Mouse (Mus musculus): Measurements from ENCODE around the gene Dusp16. TPM values are rescaled to one million over a fixed set of nuclear protein-coding genes. Genes with fewer than 3 reads are reported as not detected.

Dusp16 gene
- polyA plus RNA-seq, 1 experiment: 21.1 TPM

DNA sequence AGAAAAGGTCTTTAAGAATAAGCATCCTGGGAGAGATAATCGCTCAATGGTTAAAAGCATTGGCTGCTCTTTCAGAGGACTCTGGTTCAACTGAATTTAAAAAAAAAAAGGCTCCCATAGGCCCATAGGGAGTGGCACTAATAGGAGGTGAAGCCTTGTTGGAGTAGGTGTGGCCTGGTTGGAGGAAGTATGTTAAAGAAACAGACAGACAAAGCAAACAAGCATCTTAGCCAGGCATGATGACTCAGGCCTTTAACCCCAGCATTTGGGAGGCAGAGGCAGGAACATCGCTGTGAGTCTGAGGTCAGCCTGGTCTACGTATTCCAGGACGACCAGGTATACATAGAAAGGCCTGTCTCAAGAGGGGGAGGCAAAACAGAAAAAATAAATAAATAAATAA is 39.0 kb downstream of the Dusp16 start:
- WGBS: 85% methylated on average over 4 of the region's 4 CpGs
- peaks cover 12% of the 10 kb centered on the region for H3K4me1 ChIP-seq (ENCODE audit: control insufficient read depth, insufficient read depth, low read length)
- no peak overlapping the region for H3K4me3 ChIP-seq (replicated peaks; ENCODE audit: extremely low read depth, low read depth, low read length)
- DNase-seq: no peak
- TF ChIP-seq POLR2A (IDR thresholded peaks at IDR 0.05; ENCODE audit: borderline replicate concordance, extremely low read depth, low read depth, low read length) (no peak), CTCF (IDR thresholded peaks at IDR 0.05; ENCODE audit: insufficient read depth, low read length) (no peak)

DNA sequence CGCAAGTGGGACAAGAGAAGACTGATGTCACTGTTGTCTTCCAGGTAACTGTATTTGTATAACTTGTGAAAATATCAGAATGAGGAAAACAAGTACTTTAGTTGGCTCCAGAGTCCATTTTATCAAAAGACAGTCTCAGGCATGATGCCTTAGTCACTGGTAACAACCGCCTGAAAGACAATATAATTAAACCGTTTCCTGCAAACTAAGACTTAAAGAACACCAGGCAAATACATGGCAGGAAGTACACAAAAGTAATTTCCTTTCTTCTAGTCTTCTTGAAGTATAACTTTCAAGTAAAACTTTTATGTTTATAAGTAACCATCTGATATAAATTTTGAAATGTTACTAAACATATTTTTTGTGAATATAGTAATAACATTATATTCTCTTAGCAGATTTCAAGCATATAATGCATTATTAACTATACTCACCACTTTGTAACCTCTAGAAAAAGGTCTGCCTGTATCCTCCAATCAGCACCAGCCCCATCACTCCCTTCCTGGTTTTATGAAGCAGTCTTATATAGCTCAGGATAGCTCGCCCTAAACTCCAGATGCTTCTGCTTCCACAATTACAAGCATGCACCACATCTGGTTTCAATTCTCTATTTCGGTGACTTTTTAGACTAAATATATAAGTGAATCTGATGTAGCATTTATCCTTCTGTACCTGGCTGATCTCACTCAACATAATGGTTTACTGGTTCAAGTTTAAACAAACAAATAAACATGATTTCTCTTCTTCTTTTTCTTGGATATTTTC is 40.4 kb downstream of the Dusp16 start:
- WGBS: 67% methylated on average over 5 of the region's 5 CpGs
- TF ChIP-seq POLR2A (IDR thresholded peaks at IDR 0.05; ENCODE audit: borderline replicate concordance, extremely low read depth, low read depth, low read length) (no peak), CTCF (IDR thresholded peaks at IDR 0.05; ENCODE audit: insufficient read depth, low read length) (no peak)
- no peak for DNase-seq
- peaks cover 11% of the 10 kb centered on the region for H3K4me1 ChIP-seq (ENCODE audit: control insufficient read depth, insufficient read depth, low read length)
- no peak overlapping the region for H3K4me3 ChIP-seq (replicated peaks; ENCODE audit: extremely low read depth, low read depth, low read length)

DNA sequence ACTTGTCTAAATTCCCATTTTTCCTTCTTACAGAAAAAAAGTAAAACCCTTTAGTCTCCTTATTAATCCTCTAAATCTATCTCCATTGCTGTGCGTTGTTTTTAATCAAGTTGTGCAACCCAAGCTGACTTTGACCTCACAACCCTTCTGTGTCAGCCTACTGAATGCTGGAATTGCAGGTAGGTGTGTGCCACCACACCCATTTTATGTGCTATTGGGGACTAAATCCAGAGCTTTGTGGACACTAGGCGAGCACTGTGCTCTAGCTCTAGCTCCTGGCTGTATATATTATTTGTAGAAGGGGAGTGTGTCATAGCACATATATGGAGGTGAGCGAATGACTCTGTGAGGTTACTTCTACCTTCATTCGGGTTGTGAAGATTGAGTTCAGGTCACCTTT is 41.3 kb downstream of the Dusp16 start:
- Histone ChIP-seq H3K4me3 (replicated peaks; ENCODE audit: extremely low read depth, low read depth, low read length) (no peak overlapping the region), H3K4me1 (ENCODE audit: control insufficient read depth, insufficient read depth, low read length) (peaks cover 10% of the 10 kb centered on the region)
- 92% methylated on average over 4 of the region's 4 CpGs for WGBS
- DNase-seq: no peak
- TF ChIP-seq CTCF (IDR thresholded peaks at IDR 0.05; ENCODE audit: insufficient read depth, low read length) (no peak), POLR2A (IDR thresholded peaks at IDR 0.05; ENCODE audit: borderline replicate concordance, extremely low read depth, low read depth, low read length) (no peak)

DNA sequence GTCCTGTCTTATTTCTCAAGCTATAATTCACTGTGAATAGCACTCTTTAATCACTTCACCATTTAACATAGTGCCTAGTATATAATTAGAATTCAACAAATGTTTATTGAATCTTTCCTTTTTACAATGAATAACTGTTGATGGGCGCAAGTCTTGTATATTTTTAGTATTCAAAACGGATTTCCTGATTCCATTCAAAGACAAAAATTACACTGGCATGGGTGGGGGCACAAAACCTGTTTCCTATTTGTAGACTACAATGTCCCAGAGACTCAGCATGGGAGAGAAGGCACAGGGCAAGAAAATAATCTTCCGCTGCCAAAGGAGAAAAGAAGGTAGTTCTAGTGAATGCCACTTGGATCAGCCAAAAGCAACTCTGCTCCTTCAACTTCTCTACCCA is 44.3 kb downstream of the Dusp16 start:
- no peak for DNase-seq

DNA sequence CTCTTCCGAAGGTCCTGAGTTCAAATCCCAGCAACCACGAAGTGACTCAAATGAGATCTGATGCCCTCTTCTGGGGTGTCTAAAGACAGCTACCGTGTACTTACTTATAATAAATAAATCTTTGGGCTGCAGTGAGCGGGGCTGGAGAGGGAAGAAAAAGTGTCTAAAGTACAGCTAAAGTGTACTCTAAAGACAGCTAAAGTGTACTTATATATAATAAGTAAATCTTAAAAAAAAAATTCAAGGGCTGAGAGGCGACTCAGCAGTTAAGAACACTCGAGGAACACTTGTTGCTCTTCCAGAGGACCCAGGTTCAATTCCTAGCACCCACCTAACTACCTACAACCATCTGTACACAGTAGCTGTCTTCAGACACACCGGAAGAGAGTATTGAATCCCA is 46.5 kb downstream of the Dusp16 start:
- DNase-seq: no peak
- WGBS: 78% methylated on average over 7 of the region's 7 CpGs
- Histone ChIP-seq H3K4me3 (replicated peaks; ENCODE audit: extremely low read depth, low read depth, low read length) (no peak overlapping the region), H3K4me1 (ENCODE audit: control insufficient read depth, insufficient read depth, low read length) (no peaks in the 10 kb centered on the region; the same call in 1 of the 2 replicates)
- no peak for TF ChIP-seq CTCF (IDR thresholded peaks at IDR 0.05; ENCODE audit: insufficient read depth, low read length)
- TF ChIP-seq POLR2A (IDR thresholded peaks at IDR 0.05; ENCODE audit: borderline replicate concordance, extremely low read depth, low read depth, low read length): no peak

More for the DNA sequence above, 44.3 kb downstream of the Dusp16 start:
- Histone ChIP-seq H3K4me3 (replicated peaks; ENCODE audit: extremely low read depth, low read depth, low read length) (no peak overlapping the region), H3K4me1 (ENCODE audit: control insufficient read depth, insufficient read depth, low read length) (peaks cover 7% of the 10 kb centered on the region)
- TF ChIP-seq CTCF (IDR thresholded peaks at IDR 0.05; ENCODE audit: insufficient read depth, low read length) (no peak), POLR2A (IDR thresholded peaks at IDR 0.05; ENCODE audit: borderline replicate concordance, extremely low read depth, low read depth, low read length) (no peak)
- 51% methylated on average over 3 of the region's 3 CpGs for WGBS

DNA sequence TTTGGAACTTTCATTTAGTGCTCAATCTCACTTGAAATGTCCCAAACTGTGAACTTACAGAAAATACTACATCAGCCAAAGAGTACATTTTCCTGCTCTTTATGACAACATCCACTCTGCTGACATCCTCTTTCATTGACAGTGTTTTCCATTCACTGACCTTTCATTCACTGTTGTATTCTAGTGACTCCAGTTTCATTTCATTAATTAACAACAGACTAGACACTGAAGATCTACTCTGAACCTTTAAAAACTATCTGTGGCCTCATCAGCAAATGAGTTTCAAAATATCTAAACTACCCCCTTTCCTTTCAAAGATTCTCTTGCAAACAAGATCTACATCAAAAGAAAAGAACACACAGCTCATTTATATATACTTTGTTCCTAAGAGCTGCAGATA is 48.9 kb downstream of the Dusp16 start:
- H3K4me1 ChIP-seq (ENCODE audit: control insufficient read depth, insufficient read depth, low read length): no peaks in the 10 kb centered on the region; the same call in 1 of the 2 replicates
- no peak for DNase-seq
- no peak for TF ChIP-seq CTCF (IDR thresholded peaks at IDR 0.05; ENCODE audit: insufficient read depth, low read length)
- no peak for TF ChIP-seq POLR2A (IDR thresholded peaks at IDR 0.05; ENCODE audit: borderline replicate concordance, extremely low read depth, low read depth, low read length)
- no peak overlapping the region for H3K4me3 ChIP-seq (replicated peaks; ENCODE audit: extremely low read depth, low read depth, low read length)

DNA sequence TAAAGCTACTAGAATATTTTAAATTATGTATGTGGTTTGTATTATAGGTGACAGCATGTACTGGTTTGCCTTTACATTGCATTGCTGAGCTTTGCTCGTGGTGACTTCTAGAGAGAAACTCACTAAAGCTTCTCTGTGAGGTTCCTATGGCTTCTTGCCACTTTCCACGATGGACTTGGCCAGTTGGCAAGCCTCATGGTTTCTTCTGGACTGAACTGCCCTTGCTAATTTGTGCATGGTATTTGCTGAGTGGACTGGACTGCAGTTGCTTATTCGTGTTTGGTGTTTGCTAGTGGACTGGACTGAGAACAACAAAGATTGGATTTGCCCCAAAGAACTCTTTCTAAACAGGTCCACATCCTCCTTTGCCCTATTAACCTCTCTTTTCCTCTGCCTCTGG is 55.6 kb downstream of the Dusp16 start:
- no peak for DNase-seq
- Histone ChIP-seq H3K4me1 (ENCODE audit: control insufficient read depth, insufficient read depth, low read length) (no peaks in the 10 kb centered on the region), H3K4me3 (replicated peaks; ENCODE audit: extremely low read depth, low read depth, low read length) (no peak overlapping the region)
- WGBS: 59% methylated on average over 3 of the region's 3 CpGs
- TF ChIP-seq POLR2A (IDR thresholded peaks at IDR 0.05; ENCODE audit: borderline replicate concordance, extremely low read depth, low read depth, low read length) (no peak), CTCF (IDR thresholded peaks at IDR 0.05; ENCODE audit: insufficient read depth, low read length) (no peak)

DNA sequence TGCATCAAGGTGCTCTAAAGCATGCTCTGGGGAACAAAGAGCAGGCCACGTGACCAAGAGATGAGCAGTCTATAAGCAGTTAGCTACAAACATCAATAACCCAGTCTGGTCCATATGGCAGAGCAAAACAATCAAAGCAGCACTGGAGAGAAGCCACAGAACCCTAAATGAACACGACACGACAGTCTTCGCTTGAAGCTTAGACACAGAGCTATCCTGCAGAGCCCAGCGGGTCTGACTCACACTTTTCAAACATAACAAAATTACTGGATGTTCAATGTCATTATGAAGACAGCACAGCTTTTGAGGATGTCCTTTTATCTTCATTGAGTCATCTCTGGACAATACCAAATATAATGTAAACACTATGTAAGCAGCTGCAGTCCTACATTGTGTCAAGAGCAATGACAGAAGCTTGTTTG is 58.6 kb downstream of the Dusp16 start:
- 61% methylated on average over 5 of the region's 5 CpGs for WGBS
- Histone ChIP-seq H3K4me1 (ENCODE audit: control insufficient read depth, insufficient read depth, low read length) (0 out of 2 replicates have a peak, but pooled peaks cover 2% of the 10 kb centered on the region), H3K4me3 (replicated peaks; ENCODE audit: extremely low read depth, low read depth, low read length) (no peak overlapping the region)
- no peak for DNase-seq
- TF ChIP-seq POLR2A (IDR thresholded peaks at IDR 0.05; ENCODE audit: borderline replicate concordance, extremely low read depth, low read depth, low read length) (no peak), CTCF (IDR thresholded peaks at IDR 0.05; ENCODE audit: insufficient read depth, low read length) (no peak)

DNA sequence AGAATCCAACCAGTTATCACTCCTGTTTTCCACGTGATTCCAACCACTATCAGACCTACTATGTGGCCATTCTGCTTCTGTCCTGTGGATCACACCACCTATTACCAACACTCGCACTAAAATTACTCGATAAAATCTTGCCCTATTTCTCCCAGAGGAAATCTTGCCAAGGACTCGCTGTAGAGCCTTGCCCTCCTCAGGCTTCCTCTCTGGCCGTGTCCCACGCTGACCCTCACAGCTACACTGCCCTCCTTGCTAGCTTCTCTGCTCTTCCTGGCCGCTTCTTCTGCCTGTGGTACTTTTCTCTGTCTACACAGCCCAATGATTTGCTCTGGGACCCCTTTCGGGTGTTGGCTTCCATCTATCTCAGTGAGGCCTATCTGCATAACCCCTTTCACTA is 59.6 kb downstream of the Dusp16 start:
- TF ChIP-seq CTCF (IDR thresholded peaks at IDR 0.05; ENCODE audit: insufficient read depth, low read length): no peak
- no peak for TF ChIP-seq POLR2A (IDR thresholded peaks at IDR 0.05; ENCODE audit: borderline replicate concordance, extremely low read depth, low read depth, low read length)
- no peak for DNase-seq
- 94% methylated on average over 8 of the region's 8 CpGs for WGBS
- Histone ChIP-seq H3K4me3 (replicated peaks; ENCODE audit: extremely low read depth, low read depth, low read length) (no peak overlapping the region), H3K4me1 (ENCODE audit: control insufficient read depth, insufficient read depth, low read length) (0 out of 2 replicates have a peak, but pooled peaks cover 2% of the 10 kb centered on the region)

DNA sequence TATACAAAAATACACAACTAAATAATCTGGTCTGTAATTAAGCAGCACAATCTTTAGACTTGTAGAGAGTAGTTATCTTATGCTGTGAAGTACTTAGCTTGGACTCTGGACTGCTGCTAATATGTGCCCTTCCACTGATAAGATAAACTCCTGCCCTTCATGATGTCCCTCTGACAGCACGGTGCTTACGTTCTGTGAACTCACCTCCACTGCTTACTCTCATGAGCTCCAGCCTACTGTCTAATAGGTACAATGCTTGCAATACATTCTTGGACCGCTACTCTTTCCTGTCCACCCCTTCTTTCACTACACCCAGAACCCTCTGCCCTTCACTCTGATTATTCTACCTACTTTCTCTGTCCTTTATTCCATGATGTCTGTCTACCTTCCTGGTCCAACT is 61.4 kb downstream of the Dusp16 start:
- no peak for DNase-seq
- H3K4me1 ChIP-seq (ENCODE audit: control insufficient read depth, insufficient read depth, low read length): 0 out of 2 replicates have a peak, but pooled peaks cover 2% of the 10 kb centered on the region
- 80% methylated on average over 3 of the region's 3 CpGs for WGBS
- TF ChIP-seq POLR2A (IDR thresholded peaks at IDR 0.05; ENCODE audit: borderline replicate concordance, extremely low read depth, low read depth, low read length): no peak
- no peak for TF ChIP-seq CTCF (IDR thresholded peaks at IDR 0.05; ENCODE audit: insufficient read depth, low read length)
- no peak overlapping the region for H3K4me3 ChIP-seq (replicated peaks; ENCODE audit: extremely low read depth, low read depth, low read length)

Measured in lung, adult 2 months (tissue).